Mouse (Mus musculus) ES-Bruce4 (cell line): ENCODE results near the gene Olfr365. TPM values are rescaled to one million over a fixed set of nuclear protein-coding genes. Genes with fewer than 3 reads are reported as not detected.

ENCODE experiments used
- H3K27ac ChIP-seq: 2 replicates; pipeline ENCODE4 v1.5.1; 2012; ENCODE audit warnings: low read length, inconsistent platforms; ENCODE audit not compliant: insufficient read depth
- H3K27me3 ChIP-seq: 2 replicates; pipeline ENCODE4 v1.6.1; 2012; ENCODE audit warnings: mild to moderate bottlenecking, low read length, inconsistent platforms; ENCODE audit not compliant: control insufficient read depth, poor library complexity, insufficient read depth, severe bottlenecking
- H3K36me3 ChIP-seq: 2 replicates; pipeline ENCODE4 v1.6.1; 2012; ENCODE audit warnings: inconsistent platforms, mild to moderate bottlenecking, low read length, moderate library complexity; ENCODE audit not compliant: control insufficient read depth, poor library complexity, insufficient read depth, severe bottlenecking
- H3K4me1 ChIP-seq: one replicate; pipeline ENCODE4 v1.8.1; 2011; ENCODE audit warnings: low read length; ENCODE audit not compliant: control insufficient read depth, insufficient read depth
- H3K4me3 ChIP-seq: 2 replicates; pipeline ENCODE4 v1.5.1; 2011; ENCODE audit warnings: low read depth, mild to moderate bottlenecking, low read length
- H3K9ac ChIP-seq: 2 replicates; pipeline ENCODE4 v1.6.1; 2012; ENCODE audit warnings: low read depth, mild to moderate bottlenecking, inconsistent platforms; ENCODE audit not compliant: poor library complexity, severe bottlenecking
- H3K9me3 ChIP-seq: replicated peaks from 2 replicates; pipeline ENCODE4 v1.6.1; 2012; ENCODE audit warnings: mild to moderate bottlenecking, low read length, inconsistent platforms; ENCODE audit not compliant: control insufficient read depth, poor library complexity, insufficient read depth, severe bottlenecking
- CTCF ChIP-seq: IDR thresholded peaks from one replicate; pipeline ENCODE4 v1.8.1; 2011; ENCODE audit warnings: low read depth, low read length
- EP300 ChIP-seq: IDR thresholded peaks from 2 replicates; pipeline ENCODE4 v1.6.1; 2011; ENCODE audit warnings: low read depth, low read length; ENCODE audit not compliant: insufficient read depth
- POLR2A ChIP-seq: IDR thresholded peaks from one replicate; pipeline ENCODE4 v1.8.1; 2011; ENCODE audit warnings: low read length; ENCODE audit not compliant: insufficient read depth
- polyA plus RNA-seq: library from polyadenylated mRNA; stranded (reverse); fragments of >200 nt; gene quantifications from 2 replicates; pipeline ENCODE4 v1.2.4, GENCODE M21; 2011; ENCODE audit warnings: low read depth; ENCODE audit not compliant: missing spikeins, insufficient read depth, insufficient read length

The Olfr365 gene
- polyA plus RNA-seq, result not detected in 2 replicates

DNA sequence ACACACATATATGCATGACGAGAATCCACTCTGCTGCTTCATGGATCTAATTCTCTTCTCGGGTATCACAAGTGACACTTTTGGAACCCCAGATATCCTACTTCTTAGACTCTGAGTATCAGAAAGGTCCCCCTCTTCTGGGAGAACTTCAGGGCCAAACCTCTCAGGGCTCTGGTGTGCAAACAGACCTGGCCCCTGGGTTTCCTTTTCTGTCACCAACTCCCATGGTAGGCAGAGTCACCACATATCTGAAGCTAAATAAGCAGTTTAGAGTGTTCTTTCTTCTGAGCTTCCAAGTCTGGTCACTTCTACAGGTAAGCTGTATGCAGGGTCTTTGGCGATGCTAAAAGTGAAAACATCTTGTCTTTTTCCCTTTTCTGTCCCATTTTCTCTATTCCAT, at the start of gene Olfr365:
Gene Olfr365 (plus strand): TSS at position 301 of the 400 bp plus-strand sequence.
- Histone ChIP-seq H3K9ac (no peak within 1 kb of the TSS), H3K4me3 (no peak within 1 kb of the TSS), H3K4me1 (no peaks in the 10 kb centered on the region), H3K27ac (no peak within 1 kb of the TSS), H3K36me3 (no peaks in the 10 kb centered on the region), H3K27me3 (no peaks in the 10 kb centered on the region), H3K9me3 (no peaks in the 10 kb centered on the region)
- TF ChIP-seq POLR2A (no peak), CTCF (no peak), EP300 (no peak)

DNA sequence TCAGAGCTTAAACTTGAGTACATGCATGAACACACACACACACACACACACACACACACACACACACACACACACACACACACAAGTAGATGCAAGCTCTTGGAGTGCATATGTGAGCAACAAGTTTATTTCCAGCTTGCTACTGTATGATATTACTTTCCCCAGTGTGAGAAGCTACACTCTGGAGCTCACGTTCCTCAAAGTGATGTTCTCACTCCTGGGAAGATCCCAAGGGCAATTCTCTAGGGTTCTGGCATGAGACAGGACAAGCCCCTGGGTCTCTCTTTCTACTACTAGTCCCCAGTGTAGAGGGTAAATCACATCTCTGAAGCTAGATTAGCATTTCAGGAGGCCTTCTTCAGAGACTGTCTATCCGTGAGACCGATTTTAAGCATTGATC, 49.0 kb upstream of the Olfr365 start, which contains the start of gene Olfr364-ps1:
Gene Olfr364-ps1 (plus strand): TSS at position 301 of the 400 bp plus-strand sequence.
- H3K9ac ChIP-seq, result no peak within 1 kb of the TSS
- no peaks in the 10 kb centered on the region for H3K36me3 ChIP-seq
- TF ChIP-seq EP300, result no peak
- no peaks in the 10 kb centered on the region for H3K9me3 ChIP-seq
- no peaks in the 10 kb centered on the region for H3K27me3 ChIP-seq
- no peak within 1 kb of the TSS for H3K27ac ChIP-seq
- no peaks in the 10 kb centered on the region for H3K4me1 ChIP-seq
- H3K4me3 ChIP-seq, result no peak within 1 kb of the TSS

GRCm38 (mm10) chr2:37211274-37211673, 23.3 kb downstream of the Olfr365 start, which contains the start of gene Olfr366:
Gene Olfr366, plus strand, starts transcription at chr2:37211574.
- TF ChIP-seq EP300 (no peak), CTCF (no peak), POLR2A (no peak)
- Histone ChIP-seq H3K27me3 (no peaks in the 10 kb centered on the region), H3K27ac (no peak within 1 kb of the TSS), H3K9ac (no peak within 1 kb of the TSS), H3K4me3 (no peak within 1 kb of the TSS), H3K4me1 (no peaks in the 10 kb centered on the region), H3K9me3 (no peaks in the 10 kb centered on the region; the same call in 1 of the 2 replicates), H3K36me3 (no peaks in the 10 kb centered on the region)

Other genes with a start within 250 kb of the Olfr365 start
- gene Olfr357, start 194.4 kb upstream of the Olfr365 start, polyA plus RNA-seq, result not detected in 2 replicates
- not detected in 2 replicates for gene Olfr358, start 178.9 kb upstream of the Olfr365 start, polyA plus RNA-seq
- gene Olfr360, start 122.5 kb upstream of the Olfr365 start, polyA plus RNA-seq, result not detected in 2 replicates
- not detected in 2 replicates for gene Olfr361, start 98.9 kb upstream of the Olfr365 start, polyA plus RNA-seq
- not detected in 2 replicates for gene Olfr362, start 70.3 kb upstream of the Olfr365 start, polyA plus RNA-seq
- not detected in 2 replicates for gene Olfr364-ps1, start 48.9 kb upstream of the Olfr365 start, polyA plus RNA-seq
- not detected in 2 replicates for gene Olfr366, start 23.4 kb downstream of the Olfr365 start, polyA plus RNA-seq
- not detected in 2 replicates for gene Olfr368, start 138.3 kb downstream of the Olfr365 start, polyA plus RNA-seq
- 138 TPM in 2 replicates for gene Pdcl, start 171.1 kb downstream of the Olfr365 start, polyA plus RNA-seq
- 52.8 and 60.9 TPM in 2 replicates for gene Rc3h2, start 234.7 kb downstream of the Olfr365 start, polyA plus RNA-seq